Mouse (Mus musculus) liver, embryonic 13.5 days (tissue): ENCODE results near the gene Smc6. TPM values are rescaled to one million over a fixed set of nuclear protein-coding genes. Genes with fewer than 3 reads are reported as not detected.

Source experiments
- ATAC-seq: fragments of 200-750 bp; cut with Nextera tagmentation; 2 replicates; pipeline ENCODE4 v1.8.0; 2017; ENCODE audit warnings: low read depth, mild to moderate bottlenecking, moderate number of reproducible peaks, moderate library complexity
- DNase-seq: peaks from one replicate; pipeline ENCODE4 v3.0.0; 2022
- H3K27ac ChIP-seq: fragments of 300-500 bp; sonication (generic); 2 replicates; pipeline ENCODE4 v1.5.1; 2015; ENCODE audit warnings: moderate library complexity, mild to moderate bottlenecking, inconsistent platforms
- H3K27me3 ChIP-seq: fragments of 300-500 bp; sonication (generic); 2 replicates; pipeline ENCODE4 v1.6.1; 2015; ENCODE audit warnings: mild to moderate bottlenecking, inconsistent platforms
- H3K36me3 ChIP-seq: fragments of 300-500 bp; sonication (generic); 2 replicates; pipeline ENCODE4 v1.6.1; 2015; ENCODE audit warnings: mild to moderate bottlenecking, inconsistent platforms
- H3K4me1 ChIP-seq: fragments of 300-500 bp; sonication (generic); replicated peaks from 2 replicates; pipeline ENCODE4 v1.6.1; 2015; ENCODE audit warnings: inconsistent platforms
- H3K4me2 ChIP-seq: fragments of 300-500 bp; sonication (generic); 2 replicates; pipeline ENCODE4 v1.6.1; 2015; ENCODE audit warnings: inconsistent platforms, mild to moderate bottlenecking, moderate library complexity
- H3K4me3 ChIP-seq: fragments of 300-500 bp; sonication (generic); replicated peaks from 2 replicates; pipeline ENCODE4 v1.5.1; 2015; ENCODE audit warnings: mild to moderate bottlenecking, inconsistent platforms
- H3K9ac ChIP-seq: fragments of 300-500 bp; sonication (generic); 2 replicates; pipeline ENCODE4 v1.6.1; 2015; ENCODE audit warnings: mild to moderate bottlenecking, inconsistent platforms
- H3K9me3 ChIP-seq: fragments of 300-500 bp; sonication (generic); replicated peaks from 2 replicates; pipeline ENCODE4 v1.6.1; 2016; ENCODE audit warnings: inconsistent platforms
- WGBS: fragments of 180-500 bp; shearing (Covaris S2); methylation state at CpG from one replicate; pipeline ENCODE4 v1.1.7; 2015; ENCODE audit not compliant: insufficient replicate concordance; 5-methylcytosine and 5-hydroxymethylcytosine counted together
- microRNA-seq: library from miRNA; unstranded; fragments of <30 nt; microRNA quantifications from one replicate; pipeline ENCODE4, GENCODE M21; 2016
- polyA plus RNA-seq: library from polyadenylated mRNA; unstranded; fragments of >200 nt; fragmentation: Nextera tagmentation; extraction: Ambion mirVana; gene quantifications from 2 replicates; pipeline ENCODE4 v1.2.1, GENCODE M21; 2015

The Smc6 gene
- polyA plus RNA-seq, 1 experiment from 2014 or later = 93.3 TPM

GRCm38 (mm10) chr12:11348423-11348822 is 82.7 kb downstream of the Smc6 start:
- H3K4me2 ChIP-seq = no peak overlapping the region
- no peaks in the 10 kb centered on the region for H3K27me3 ChIP-seq
- ATAC-seq = no peak
- no peak overlapping the region for H3K27ac ChIP-seq
- H3K9me3 ChIP-seq = no peaks in the 10 kb centered on the region
- H3K36me3 ChIP-seq = no peaks in the 10 kb centered on the region
- WGBS = 22% methylated on average over 1 of the region's 1 CpGs
- no peak for DNase-seq
- H3K9ac ChIP-seq = no peak overlapping the region
- no peaks in the 10 kb centered on the region for H3K4me1 ChIP-seq
- H3K4me3 ChIP-seq = no peak overlapping the region

- H3K36me3 ChIP-seq = no peaks in the 10 kb centered on the region
- H3K4me2 ChIP-seq = no peak overlapping the region
- H3K27ac ChIP-seq = no peak overlapping the region
- H3K9ac ChIP-seq = no peak overlapping the region
- no peaks in the 10 kb centered on the region for H3K27me3 ChIP-seq
- no peak for ATAC-seq
- WGBS = 30% methylated on average over 5 of the region's 5 CpGs
- no peaks in the 10 kb centered on the region for H3K9me3 ChIP-seq
- DNase-seq = no peak
- H3K4me1 ChIP-seq = no peaks in the 10 kb centered on the region
- no peak overlapping the region for H3K4me3 ChIP-seq
Measured at GRCm38 (mm10) chr12:11349870-11350269, 84.2 kb downstream of the Smc6 start.

GRCm38 (mm10) chr12:11350895-11351294 is 85.2 kb downstream of the Smc6 start:
- Histone ChIP-seq H3K4me1 (no peaks in the 10 kb centered on the region), H3K4me3 (no peak overlapping the region), H3K36me3 (no peaks in the 10 kb centered on the region), H3K27me3 (no peaks in the 10 kb centered on the region), H3K4me2 (no peak overlapping the region), H3K9ac (no peak overlapping the region), H3K9me3 (no peaks in the 10 kb centered on the region), H3K27ac (no peak overlapping the region)
- ATAC-seq (no peak), DNase-seq (peak; percentile 5)
- 30% methylated on average over 5 of the region's 5 CpGs for WGBS

GRCm38 (mm10) chr12:11362435-11362834 is 96.7 kb downstream of the Smc6 start:
- no peak for ATAC-seq
- Histone ChIP-seq H3K9me3 (no peaks in the 10 kb centered on the region), H3K36me3 (no peaks in the 10 kb centered on the region), H3K4me2 (no peak overlapping the region), H3K27ac (no peak overlapping the region), H3K4me1 (no peaks in the 10 kb centered on the region), H3K9ac (no peak overlapping the region), H3K4me3 (no peak overlapping the region), H3K27me3 (no peaks in the 10 kb centered on the region)
- 70% methylated on average over 6 of the region's 6 CpGs for WGBS
- no peak for DNase-seq

GRCm38 (mm10) chr12:11364870-11365269 is 99.2 kb downstream of the Smc6 start:
- WGBS = 52% methylated on average over 6 of the region's 6 CpGs
- no peaks in the 10 kb centered on the region for H3K9me3 ChIP-seq
- no peak overlapping the region for H3K9ac ChIP-seq
- ATAC-seq (no peak), DNase-seq (no peak)
- H3K27ac ChIP-seq = no peak overlapping the region
- H3K4me3 ChIP-seq = no peak overlapping the region
- no peak overlapping the region for H3K4me2 ChIP-seq
- no peaks in the 10 kb centered on the region for H3K27me3 ChIP-seq
- no peaks in the 10 kb centered on the region for H3K36me3 ChIP-seq
- no peaks in the 10 kb centered on the region for H3K4me1 ChIP-seq

GRCm38 (mm10) chr12:11367099-11367765 is 101.5 kb downstream of the Smc6 start:
- 30% methylated on average over 3 of the region's 3 CpGs for WGBS
- no peak for ATAC-seq
- H3K27ac ChIP-seq = no peak overlapping the region
- H3K9ac ChIP-seq = no peak overlapping the region
- H3K27me3 ChIP-seq = no peaks in the 10 kb centered on the region
- DNase-seq = no peak
- H3K4me1 ChIP-seq = no peaks in the 10 kb centered on the region
- no peaks in the 10 kb centered on the region for H3K9me3 ChIP-seq
- no peak overlapping the region for H3K4me2 ChIP-seq
- H3K4me3 ChIP-seq = no peak overlapping the region
- H3K36me3 ChIP-seq = no peaks in the 10 kb centered on the region

Small RNA genes lying within 50 kb of the gene (microRNA-seq; reads per million reads assigned to microRNA genes)
- gene Mir7675 = not detected

Other genes with a start within 250 kb of the Smc6 start
- gene Kcns3, start 114.8 kb upstream of the Smc6 start, polyA plus RNA-seq = 0.17 TPM in 2 replicates
- gene Msgn1, start 56.9 kb upstream of the Smc6 start, polyA plus RNA-seq = not detected in 2 replicates
- 9.2 and 12.2 TPM in 2 replicates for gene Gen1, start 85 bp upstream of the Smc6 start, polyA plus RNA-seq
- 0.15 and 0.20 TPM in 2 replicates for gene Vsnl1, start 170.7 kb downstream of the Smc6 start, polyA plus RNA-seq
- gene Rad51ap2, start 190.2 kb downstream of the Smc6 start, polyA plus RNA-seq = not detected in 2 replicates